Mouse (Mus musculus) midbrain, embryonic 13.5 days (tissue): Measurements from ENCODE around the gene Gle1. TPM values are rescaled to one million over a fixed set of nuclear protein-coding genes. Genes with fewer than 3 reads are reported as not detected.

Experiments
- ATAC-seq: fragments of 200-750 bp; cut with Nextera tagmentation; 2 replicates; pipeline ENCODE4 v1.8.0; 2017; ENCODE audit warnings: mild to moderate bottlenecking, moderate TSS enrichment, moderate library complexity
- H3K27ac ChIP-seq: fragments of 300-500 bp; sonication (generic); 2 replicates; pipeline ENCODE4 v1.5.1; 2015; ENCODE audit warnings: inconsistent platforms, mild to moderate bottlenecking, moderate library complexity
- H3K27me3 ChIP-seq: fragments of 300-500 bp; sonication (generic); 2 replicates; pipeline ENCODE4 v1.6.1; 2015; ENCODE audit warnings: mild to moderate bottlenecking, inconsistent platforms
- H3K36me3 ChIP-seq: fragments of 300-500 bp; sonication (generic); 2 replicates; pipeline ENCODE4 v1.6.1; 2015; ENCODE audit warnings: mild to moderate bottlenecking, inconsistent platforms
- H3K4me1 ChIP-seq: fragments of 300-500 bp; sonication (generic); replicated peaks from 2 replicates; pipeline ENCODE4 v1.6.1; 2015; ENCODE audit warnings: inconsistent platforms
- H3K4me2 ChIP-seq: fragments of 300-500 bp; sonication (generic); replicated peaks from 2 replicates; pipeline ENCODE4 v1.6.1; 2015; ENCODE audit warnings: moderate library complexity, mild to moderate bottlenecking, inconsistent platforms
- H3K4me3 ChIP-seq: fragments of 300-500 bp; sonication (generic); replicated peaks from 2 replicates; pipeline ENCODE4 v1.5.1; 2015; ENCODE audit warnings: mild to moderate bottlenecking, inconsistent platforms
- H3K9ac ChIP-seq: fragments of 300-500 bp; sonication (generic); replicated peaks from 2 replicates; pipeline ENCODE4 v1.6.1; 2015; ENCODE audit warnings: mild to moderate bottlenecking, inconsistent platforms
- H3K9me3 ChIP-seq: fragments of 300-500 bp; sonication (generic); 2 replicates; pipeline ENCODE4 v1.6.1; 2016; ENCODE audit warnings: mild to moderate bottlenecking, inconsistent platforms
- WGBS: fragments of 180-500 bp; shearing (Covaris S2); methylation state at CpG from one replicate; pipeline ENCODE4 v1.1.7; 2015; 5-methylcytosine and 5-hydroxymethylcytosine counted together
- polyA plus RNA-seq: library from polyadenylated mRNA; unstranded; fragments of >200 nt; fragmentation: Nextera tagmentation; extraction: Ambion mirVana; gene quantifications from 2 replicates; pipeline ENCODE4 v1.2.1, GENCODE M21; 2015

Gene Gle1
- polyA plus RNA-seq, 1 experiment from 2014 or later: 78.8 TPM

DNA sequence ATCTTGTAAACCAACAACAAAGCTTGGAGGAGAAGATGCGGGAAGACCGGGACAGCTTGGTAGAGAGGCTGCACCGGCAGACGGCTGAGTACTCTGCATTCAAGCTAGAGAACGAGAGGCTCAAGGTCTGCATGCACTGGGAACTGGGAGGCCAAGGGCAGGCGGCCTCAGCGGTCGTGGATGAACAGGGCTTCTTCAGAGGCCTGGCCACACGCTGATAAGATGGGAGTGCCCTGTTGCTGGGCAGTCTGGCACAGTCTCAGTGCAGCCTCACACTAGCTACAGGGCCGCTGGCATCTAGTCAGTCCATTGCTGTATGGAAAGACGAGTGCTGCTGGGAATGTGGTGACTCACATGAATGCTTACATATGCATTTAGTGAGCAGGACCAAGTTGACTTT, 17.6 kb upstream of the Gle1 start:
- Histone ChIP-seq H3K4me2 (no peak overlapping the region), H3K4me3 (no peak overlapping the region), H3K9me3 (no peaks in the 10 kb centered on the region), H3K27ac (no peak overlapping the region), H3K4me1 (no peaks in the 10 kb centered on the region), H3K9ac (no peak overlapping the region), H3K36me3 (peaks cover 93% of the 10 kb centered on the region), H3K27me3 (no peaks in the 10 kb centered on the region)
- ATAC-seq: no peak
- 89% methylated on average over 11 of the region's 11 CpGs for WGBS

DNA sequence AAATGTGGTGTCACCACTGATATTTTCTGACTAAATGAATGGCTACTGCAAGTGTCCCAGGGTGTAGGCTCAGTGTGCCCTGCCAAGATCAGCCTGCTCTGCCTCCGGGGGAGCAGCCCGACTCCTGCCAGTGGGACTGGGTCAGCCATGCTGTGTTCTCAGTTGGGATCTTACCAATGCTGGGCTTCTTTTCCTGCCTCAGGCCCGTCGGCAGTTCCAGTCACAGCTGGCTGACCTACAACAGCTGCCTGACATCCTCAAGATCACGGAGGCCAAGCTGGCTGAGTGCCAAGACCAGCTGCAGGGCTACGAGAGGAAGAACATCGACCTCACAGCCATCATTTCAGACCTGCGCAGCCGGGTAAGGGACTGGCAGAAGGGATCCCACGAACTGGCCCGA, 13.2 kb upstream of the Gle1 start:
- H3K9me3 ChIP-seq: no peaks in the 10 kb centered on the region
- no peak overlapping the region for H3K4me3 ChIP-seq
- H3K27me3 ChIP-seq: no peaks in the 10 kb centered on the region
- peaks cover 95% of the 10 kb centered on the region for H3K36me3 ChIP-seq
- H3K4me1 ChIP-seq: no peaks in the 10 kb centered on the region
- no peak overlapping the region for H3K4me2 ChIP-seq
- WGBS: 79% methylated on average over 11 of the region's 11 CpGs
- no peak for ATAC-seq
- no peak overlapping the region for H3K27ac ChIP-seq
- no peak overlapping the region for H3K9ac ChIP-seq

DNA sequence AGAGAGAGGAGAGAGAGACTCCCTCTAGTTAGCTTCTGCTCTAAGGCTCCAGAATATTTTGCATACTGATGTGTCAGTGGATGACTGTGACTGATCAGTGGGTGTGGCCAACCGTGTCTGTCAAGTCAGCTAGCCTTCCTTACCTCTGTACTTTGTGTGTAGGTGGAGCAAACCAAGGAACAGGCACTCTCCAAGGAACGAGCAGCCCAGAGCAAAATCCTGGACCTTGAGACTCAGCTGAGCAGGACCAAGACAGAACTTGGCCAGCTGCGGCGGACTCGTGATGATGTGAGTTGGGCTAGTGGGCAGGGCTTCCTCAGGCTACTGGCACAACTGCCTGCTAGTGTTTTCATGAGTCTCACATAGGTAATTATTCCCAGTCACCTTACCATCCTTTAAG, 8.7 kb upstream of the Gle1 start:
- Histone ChIP-seq H3K4me1 (no peaks in the 10 kb centered on the region), H3K27me3 (no peaks in the 10 kb centered on the region), H3K36me3 (peaks cover 97% of the 10 kb centered on the region), H3K9me3 (no peaks in the 10 kb centered on the region), H3K9ac (no peak overlapping the region), H3K4me2 (no peak overlapping the region), H3K27ac (no peak overlapping the region), H3K4me3 (no peak overlapping the region)
- no peak for ATAC-seq
- WGBS: 91% methylated on average over 5 of the region's 5 CpGs

DNA sequence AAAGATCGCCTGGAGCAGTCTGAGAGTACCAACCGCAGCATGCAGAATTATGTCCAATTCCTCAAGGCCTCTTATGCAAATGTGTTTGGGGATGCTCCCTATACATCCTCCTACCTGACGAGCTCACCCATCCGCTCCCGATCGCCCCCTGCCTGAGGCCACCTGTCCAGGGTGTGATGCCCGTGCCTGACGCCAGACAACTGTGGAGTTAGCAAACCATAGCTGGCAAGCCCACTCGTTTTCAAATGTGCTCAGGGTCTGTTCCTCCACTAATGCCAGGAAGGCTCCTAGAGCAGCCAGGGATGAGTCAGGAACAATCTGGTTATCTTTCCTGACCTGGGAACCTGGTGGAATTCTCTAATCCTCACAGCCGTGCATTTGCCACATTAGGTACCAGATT, 4.7 kb upstream of the Gle1 start:
- H3K27me3 ChIP-seq: no peaks in the 10 kb centered on the region
- no peak overlapping the region for H3K4me3 ChIP-seq
- 87% methylated on average over 10 of the region's 10 CpGs for WGBS
- ATAC-seq: no peak
- H3K4me1 ChIP-seq: no peaks in the 10 kb centered on the region
- H3K9ac ChIP-seq: no peak overlapping the region
- H3K9me3 ChIP-seq: no peaks in the 10 kb centered on the region
- peaks cover 61% of the 10 kb centered on the region for H3K36me3 ChIP-seq
- no peak overlapping the region for H3K27ac ChIP-seq
- H3K4me2 ChIP-seq: no peak overlapping the region

DNA sequence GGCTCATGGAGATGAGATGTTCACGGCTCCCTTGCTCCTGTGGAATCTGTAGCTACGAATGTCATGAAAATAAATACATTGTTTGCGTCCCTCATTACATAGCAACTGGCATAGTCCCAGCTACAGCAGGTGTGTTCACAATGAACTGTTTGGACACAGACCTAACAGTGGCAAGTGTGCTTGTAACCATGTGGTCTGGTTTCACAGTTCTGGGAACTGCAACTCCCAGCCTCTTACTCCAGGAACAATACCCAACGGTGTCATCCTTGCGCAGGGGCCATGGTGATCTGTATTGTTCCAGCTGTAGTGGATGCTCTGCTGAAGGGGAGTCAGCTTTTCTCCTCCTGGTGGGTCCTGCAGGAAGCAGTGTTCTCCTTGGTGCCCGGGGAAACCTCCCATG, 4.0 kb upstream of the Gle1 start:
- H3K4me3 ChIP-seq: no peak overlapping the region
- no peak overlapping the region for H3K27ac ChIP-seq
- H3K9me3 ChIP-seq: no peaks in the 10 kb centered on the region
- no peak overlapping the region for H3K9ac ChIP-seq
- 90% methylated on average over 6 of the region's 6 CpGs for WGBS
- no peak for ATAC-seq
- H3K4me1 ChIP-seq: peaks cover 6% of the 10 kb centered on the region
- peaks cover 54% of the 10 kb centered on the region for H3K36me3 ChIP-seq
- no peak overlapping the region for H3K4me2 ChIP-seq
- H3K27me3 ChIP-seq: no peaks in the 10 kb centered on the region

DNA sequence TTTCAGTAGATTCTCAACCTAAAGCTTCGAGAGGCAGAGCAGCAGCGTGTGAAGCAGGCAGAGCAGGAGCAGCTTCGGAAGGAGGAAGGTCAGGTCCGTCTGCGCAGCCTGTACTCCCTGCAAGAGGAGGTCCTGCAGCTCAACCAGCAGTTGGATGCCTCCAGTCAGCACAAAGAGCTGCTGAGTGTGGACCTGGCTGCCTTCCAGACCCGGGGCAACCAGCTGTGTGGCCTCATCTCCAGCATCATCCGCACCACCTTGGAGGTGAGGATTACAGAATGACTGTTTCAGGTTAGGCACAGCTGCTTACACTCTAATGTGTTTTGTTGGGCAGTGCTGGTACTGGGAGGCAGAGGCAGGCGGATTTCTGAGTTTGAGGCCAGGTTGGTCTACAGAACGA, 4.8 kb downstream of the Gle1 start:
- H3K27me3 ChIP-seq: no peaks in the 10 kb centered on the region
- 91% methylated on average over 9 of the region's 9 CpGs for WGBS
- no peak overlapping the region for H3K4me3 ChIP-seq
- H3K9me3 ChIP-seq: no peaks in the 10 kb centered on the region
- no peak overlapping the region for H3K9ac ChIP-seq
- peaks cover 8% of the 10 kb centered on the region for H3K4me1 ChIP-seq
- no peak for ATAC-seq
- H3K36me3 ChIP-seq: peaks cover 75% of the 10 kb centered on the region
- H3K27ac ChIP-seq: no peak overlapping the region
- no peak overlapping the region for H3K4me2 ChIP-seq

DNA sequence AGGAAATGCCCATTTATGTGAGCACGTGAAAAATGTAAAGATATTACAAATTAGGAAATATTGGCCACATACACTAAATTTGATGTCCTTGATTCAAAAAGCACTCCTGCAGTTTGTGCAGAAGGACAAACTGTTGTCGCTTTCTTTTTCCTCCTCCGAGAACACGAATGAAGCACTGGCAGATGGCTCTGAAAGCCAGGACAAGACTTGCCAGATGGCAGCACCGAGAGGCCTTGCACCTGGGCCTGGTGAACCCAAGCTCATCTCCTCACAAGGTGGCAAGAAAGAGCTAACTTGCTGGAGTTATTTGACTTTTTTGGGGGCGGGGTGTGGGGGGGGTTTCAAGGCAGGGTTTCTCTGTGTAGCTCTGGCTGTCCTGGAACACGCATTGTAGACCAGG, 5.6 kb downstream of the Gle1 start:
- Histone ChIP-seq H3K9ac (no peak overlapping the region), H3K27me3 (no peaks in the 10 kb centered on the region), H3K9me3 (no peaks in the 10 kb centered on the region), H3K4me2 (no peak overlapping the region), H3K27ac (no peak overlapping the region), H3K36me3 (peaks cover 81% of the 10 kb centered on the region), H3K4me1 (peaks cover 5% of the 10 kb centered on the region), H3K4me3 (no peak overlapping the region)
- ATAC-seq: no peak
- 93% methylated on average over 7 of the region's 7 CpGs for WGBS

DNA sequence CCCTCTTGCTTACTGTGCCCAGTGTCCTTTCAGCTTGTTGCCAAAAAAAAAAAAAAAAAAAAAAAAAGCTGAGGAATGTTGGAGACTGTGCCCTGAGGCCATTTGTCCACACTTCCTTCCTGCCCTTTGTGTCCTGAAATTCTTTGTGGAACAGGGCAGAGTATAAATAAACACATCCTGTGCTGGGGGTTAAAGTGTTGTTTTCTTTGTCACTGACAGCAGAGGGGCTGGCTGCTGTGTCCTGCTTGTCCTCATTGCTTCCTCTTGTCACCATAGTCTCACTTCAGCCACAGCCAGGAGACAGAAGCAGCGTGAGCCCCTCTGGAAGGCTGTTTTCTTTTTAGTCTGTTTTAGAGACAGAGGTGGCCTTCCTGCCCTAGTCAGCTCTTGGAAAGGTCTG, 9.5 kb downstream of the Gle1 start:
- H3K4me1 ChIP-seq: no peaks in the 10 kb centered on the region
- 91% methylated on average over 1 of the region's 1 CpGs for WGBS
- no peaks in the 10 kb centered on the region for H3K9me3 ChIP-seq
- ATAC-seq: no peak
- no peaks in the 10 kb centered on the region for H3K27me3 ChIP-seq
- peaks cover 94% of the 10 kb centered on the region for H3K36me3 ChIP-seq
- H3K9ac ChIP-seq: no peak overlapping the region
- H3K4me3 ChIP-seq: no peak overlapping the region
- no peak overlapping the region for H3K27ac ChIP-seq
- no peak overlapping the region for H3K4me2 ChIP-seq

DNA sequence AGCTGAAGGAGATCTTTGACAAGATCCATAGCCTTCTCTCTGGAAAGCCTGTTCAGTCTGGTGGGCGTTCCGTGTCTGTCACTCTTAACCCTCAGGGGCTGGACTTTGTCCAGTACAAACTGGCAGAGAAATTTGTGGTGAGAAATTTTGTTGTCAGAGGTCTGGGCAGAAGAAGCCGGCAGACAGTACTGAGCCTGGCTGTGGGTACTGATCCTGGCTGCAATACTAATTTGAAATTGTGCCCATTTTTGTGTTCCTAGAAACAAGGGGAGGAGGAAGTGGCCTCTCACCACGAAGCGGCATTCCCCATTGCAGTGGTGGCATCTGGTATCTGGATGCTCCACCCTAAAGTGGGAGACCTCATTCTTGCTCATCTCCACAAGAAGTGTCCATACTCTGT, 13.7 kb downstream of the Gle1 start:
- Histone ChIP-seq H3K27ac (no peak overlapping the region), H3K27me3 (no peaks in the 10 kb centered on the region), H3K4me2 (no peak overlapping the region), H3K4me1 (no peaks in the 10 kb centered on the region), H3K9ac (no peak overlapping the region), H3K36me3 (peaks cover 85% of the 10 kb centered on the region), H3K4me3 (no peak overlapping the region), H3K9me3 (no peaks in the 10 kb centered on the region)
- WGBS: 96% methylated on average over 5 of the region's 5 CpGs
- ATAC-seq: no peak

DNA sequence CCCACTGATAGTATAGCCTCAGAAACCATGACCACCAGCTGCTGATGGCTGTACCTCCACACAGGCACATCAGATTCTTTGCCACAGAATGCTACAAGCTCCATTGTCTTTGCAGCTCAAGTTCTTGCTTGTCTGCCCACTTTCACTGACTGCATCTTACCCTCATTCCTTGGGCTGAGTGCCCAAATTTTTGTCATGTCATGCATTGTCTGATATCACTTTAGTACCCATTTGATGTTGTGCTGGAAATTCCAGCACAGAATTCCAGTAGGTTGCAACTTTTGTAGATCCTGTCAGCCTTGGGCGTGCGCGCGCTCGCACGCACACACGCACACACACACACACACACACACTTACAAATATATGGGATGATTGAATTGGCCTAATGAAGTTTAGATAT, 26.0 kb downstream of the Gle1 start:
- Histone ChIP-seq H3K27ac (no peak overlapping the region), H3K4me2 (no peak overlapping the region), H3K27me3 (no peaks in the 10 kb centered on the region), H3K36me3 (peaks cover 37% of the 10 kb centered on the region), H3K9me3 (no peaks in the 10 kb centered on the region), H3K4me1 (peaks cover 17% of the 10 kb centered on the region), H3K4me3 (no peak overlapping the region), H3K9ac (no peak overlapping the region)
- 96% methylated on average over 7 of the region's 7 CpGs for WGBS
- ATAC-seq: no peak

DNA sequence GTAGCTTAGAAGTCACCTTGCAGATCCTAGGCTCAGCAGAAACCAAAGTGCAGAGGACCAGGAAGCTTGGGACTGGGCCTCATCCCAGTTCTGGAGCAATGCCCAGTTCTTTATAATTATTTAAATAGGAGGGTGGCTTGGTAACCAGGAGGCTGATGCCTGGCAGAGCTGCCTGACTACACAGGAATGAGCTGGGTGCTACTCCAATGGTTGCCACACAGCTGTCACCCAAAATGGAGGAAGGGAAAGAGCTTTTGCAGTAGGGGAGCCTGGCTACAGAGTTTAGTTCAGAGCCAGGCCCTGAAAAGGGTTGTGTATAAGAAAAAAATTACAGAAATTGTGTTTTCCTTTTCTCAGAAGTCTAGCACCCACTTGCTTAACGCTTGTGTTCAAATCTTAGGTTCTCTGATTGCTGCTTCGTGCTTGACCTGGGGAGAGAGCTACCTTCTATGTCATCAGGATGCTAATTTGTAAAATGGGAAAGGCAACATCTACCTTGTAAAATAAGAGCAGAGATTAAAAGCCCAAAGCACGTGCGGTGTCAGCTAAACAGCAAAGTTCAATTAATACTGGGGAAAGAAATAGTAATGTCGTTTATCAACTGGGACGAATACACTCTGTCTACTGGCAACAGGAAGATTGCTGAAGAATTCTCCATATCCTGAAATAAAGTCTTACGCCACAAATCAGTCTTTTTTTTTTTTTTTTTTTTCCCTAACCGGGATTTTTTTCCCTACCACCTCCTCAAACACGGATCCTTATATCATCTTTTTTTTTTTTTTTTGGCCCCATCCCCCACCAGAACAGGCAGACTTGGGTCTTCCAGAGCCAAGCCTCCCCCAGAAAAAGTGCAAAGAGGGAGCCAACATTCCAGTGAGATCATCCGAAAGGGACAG, 29.4 kb downstream of the Gle1 start:
- WGBS: 16% methylated on average over 10 of the region's 10 CpGs
- H3K27ac ChIP-seq: peak overlapping the region; percentile 96
- no peak for ATAC-seq

DNA sequence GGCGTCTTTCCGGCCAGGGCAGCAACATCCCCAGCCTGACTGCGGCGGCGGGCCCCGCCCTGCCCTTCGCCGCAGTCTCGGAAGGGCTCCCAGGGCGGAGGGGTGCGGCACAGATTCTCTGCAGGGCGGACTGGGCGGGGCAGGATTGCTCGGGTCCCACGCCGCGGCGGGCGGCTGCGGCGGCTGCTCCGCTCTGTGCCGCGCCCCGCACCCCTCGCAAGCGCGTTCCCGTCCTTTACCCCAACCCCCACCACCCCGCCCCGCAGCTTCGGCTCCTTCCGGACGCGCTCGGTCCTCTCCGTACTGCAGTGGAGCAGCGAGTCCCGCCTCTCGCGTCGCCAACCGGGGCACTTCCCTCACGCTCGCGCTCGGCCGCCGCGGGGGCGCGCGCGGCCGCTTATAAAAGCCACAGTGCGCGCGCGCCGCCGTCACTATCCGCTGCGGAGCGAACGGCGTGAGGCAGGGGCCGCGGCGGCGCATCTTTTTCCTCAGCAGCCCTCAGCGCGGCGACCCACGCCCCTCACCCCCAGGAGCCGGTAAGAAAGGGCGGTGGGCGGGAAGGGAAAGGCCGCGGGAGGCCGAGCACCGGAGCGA, 30.1 kb downstream of the Gle1 start, which contains the start of gene Sptan1:
Gene Sptan1 (plus strand): TSS at position 311 of the 594 bp plus-strand sequence.
- H3K9me3 ChIP-seq: no peaks in the 10 kb centered on the region
- H3K9ac ChIP-seq: peak within 1 kb of the TSS; percentile 100
- peaks cover 17% of the 10 kb centered on the region for H3K36me3 ChIP-seq
- peak within 1 kb of the TSS; percentile 93 for H3K4me3 ChIP-seq
- peak within 1 kb of the TSS; percentile 96 for H3K27ac ChIP-seq
- peaks cover 51% of the 10 kb centered on the region for H3K4me1 ChIP-seq
- WGBS: under 1% methylated on average over 71 of the region's 82 CpGs
- ATAC-seq: peak; percentile 100
- H3K4me2 ChIP-seq: peak within 1 kb of the TSS; percentile 81
- no peaks in the 10 kb centered on the region for H3K27me3 ChIP-seq

More for the DNA sequence above, 29.4 kb downstream of the Gle1 start:
- peak overlapping the region; percentile 81 for H3K4me2 ChIP-seq
- peak overlapping the region; percentile 93 for H3K4me3 ChIP-seq
- H3K9ac ChIP-seq: peak overlapping the region; percentile 86
- no peaks in the 10 kb centered on the region for H3K9me3 ChIP-seq
- peaks cover 20% of the 10 kb centered on the region for H3K36me3 ChIP-seq
- no peaks in the 10 kb centered on the region for H3K27me3 ChIP-seq
- H3K4me1 ChIP-seq: peaks cover 48% of the 10 kb centered on the region
